In genomic region chr8:13226288-13226687, GRCm38 (mm10) we compare ENCODE assay signal across 10 mouse cellular contexts. TPM values are rescaled to one million over a fixed set of nuclear protein-coding genes. Genes with fewer than 3 reads are reported as not detected.
DNase-seq lines count a peak whose midpoint lies in the region; ATAC-seq and TF ChIP-seq lines count a peak whose summit lies in the region.
"Had no signal": no experiment of that assay in that cellular context is flagged by ENCODE, and none has a peak within 500 bp of the region (broad histone marks: within the 10 kb centered on the region; RNA-seq: fewer than 3 reads in every experiment).

No protein-coding gene starts in this region.

- ATAC-seq in heart, postnatal 0 days (ENCODE audit: insufficient read depth, low read depth): peak; percentile 63

- no peak overlapping the region for H3K9ac ChIP-seq in heart, postnatal 0 days (replicated peaks; ENCODE audit: low read depth, low read length)

- no peaks in the 10 kb centered on the region for H3K27me3 ChIP-seq in heart, postnatal 0 days (ENCODE audit: control insufficient read depth, insufficient read depth, low read length)
- peaks cover 8% of the 10 kb centered on the region for H3K27me3 ChIP-seq in midbrain, embryonic 10.5 days (ENCODE audit: low read depth, poor library complexity, severe bottlenecking)

- H3K36me3 ChIP-seq in heart, postnatal 0 days (replicated peaks; ENCODE audit: control insufficient read depth, insufficient read depth, low read length): peaks cover 41% of the 10 kb centered on the region
- H3K36me3 ChIP-seq in midbrain, embryonic 10.5 days: no peaks in the 10 kb centered on the region

- peaks cover 43% of the 10 kb centered on the region for H3K4me1 ChIP-seq in heart, postnatal 0 days (ENCODE audit: control insufficient read depth, insufficient read depth)
- peaks cover 18% of the 10 kb centered on the region for H3K4me1 ChIP-seq in midbrain, embryonic 10.5 days

- H3K4me2 ChIP-seq in heart, postnatal 0 days (ENCODE audit: low read depth, low read length): no peak overlapping the region

- H3K9me3 ChIP-seq in heart, postnatal 0 days (replicated peaks; ENCODE audit: control insufficient read depth, low read length): no peaks in the 10 kb centered on the region
- no peaks in the 10 kb centered on the region for H3K9me3 ChIP-seq in midbrain, embryonic 10.5 days (replicated peaks)

- TF ChIP-seq CTCF in gastrocnemius, adult 2 months (IDR thresholded peaks at IDR 0.05): no peak
- no peak for TF ChIP-seq CTCF in heart, postnatal 0 days (IDR thresholded peaks at IDR 0.05; ENCODE audit: low read depth)

- H3K27ac ChIP-seq in gastrocnemius, adult 2 months: peak overlapping the region; percentile 71
- peak overlapping the region; percentile 78 for H3K27ac ChIP-seq in heart, postnatal 0 days (ENCODE audit: low read depth)
- peak overlapping the region; percentile 83 for H3K27ac ChIP-seq in midbrain, embryonic 10.5 days (replicated peaks)

- no peak overlapping the region for H3K4me3 ChIP-seq in gastrocnemius, adult 2 months
- H3K4me3 ChIP-seq in heart, postnatal 0 days (ENCODE audit: low read depth, low read length): no peak overlapping the region
- peak overlapping the region; percentile 19; the same call in 1 of the 2 replicates for H3K4me3 ChIP-seq in midbrain, embryonic 10.5 days

- no peak for TF ChIP-seq EP300 in heart, postnatal 0 days (IDR thresholded peaks at IDR 0.05; ENCODE audit: low read depth)

- DNase-seq in gastrocnemius, adult 2 months: peak; percentile 27
- no peak for DNase-seq in gastrocnemius, adult 8-10 months (ENCODE audit: low spot score in 2 of 2)
- DNase-seq in embryo, embryonic 10.5 days (ENCODE audit: low spot score): peak; percentile 54
- peak; percentile 47 for DNase-seq in heart, postnatal 0 days (ENCODE audit: low spot score)
- peak; percentile 73 for DNase-seq in midbrain, embryonic 10.5 days (ENCODE audit: low spot score)
- DNase-seq in thymus, postnatal 4 days: no peak
- no peak for DNase-seq in urinary bladder, adult 2 months (ENCODE audit: low spot score)
- no peak for DNase-seq in cerebellum, adult 11-12 months
- DNase-seq: cerebellum, adult 9-10 months had no signal

- intact Hi-C loops in gastrocnemius, adult 2 months (cut with DNase I): no loop called here

- WGBS in heart, postnatal 0 days: 52% methylated on average over 6 of the region's 6 CpGs
- 29% methylated on average over 6 of the region's 6 CpGs for WGBS in midbrain, embryonic 10.5 days

RNA-seq across cellular contexts. Expression of gene Grtp1, which starts 25.9 kb away (rescaled TPM):
- total RNA-seq in gastrocnemius, adult 2 months (2021): 10 to 100 TPM in 1 of 2 experiments, 1 to 10 TPM in 1; 9.7 to 20.6 TPM
- 10 to 100 TPM in 3 of 4 experiments, 1 to 10 TPM in 1; 9.3 to 14.1 (median 11.8) TPM for total RNA-seq in gastrocnemius, adult 8-10 months (2022)
- total RNA-seq in heart, postnatal 0 days (2014; rRNA removed; ENCODE audit: low replicate concordance): 4.4 and 9.9 TPM in 2 replicates
- polyA plus RNA-seq in heart, postnatal 0 days (2015; fragmentation: Nextera tagmentation; extraction: Ambion mirVana): 10.0 and 11.9 TPM in 2 replicates
- 19.9 and 22.3 TPM in 2 replicates for polyA plus RNA-seq in midbrain, embryonic 10.5 days (2016; fragmentation: Nextera tagmentation; extraction: Ambion mirVana)
- polyA plus RNA-seq in urinary bladder, adult 2 months (2012; rRNA removed): 14.2 and 14.9 TPM in 2 replicates

RNA-seq across cellular contexts. Expression of gene Adprhl1, which starts 27.7 kb away (rescaled TPM):
- total RNA-seq in gastrocnemius, adult 2 months (2021): 100 to 1,000 TPM in 1 of 2 experiments, 10 to 100 TPM in 1; 44.7 to 101 TPM
- total RNA-seq in gastrocnemius, adult 8-10 months (2022): 10 to 100 TPM; 50.0 to 62.3 (median 56.3) TPM
- total RNA-seq in heart, postnatal 0 days (2014; rRNA removed; ENCODE audit: low replicate concordance): 252 and 255 TPM in 2 replicates
- polyA plus RNA-seq in heart, postnatal 0 days (2015; fragmentation: Nextera tagmentation; extraction: Ambion mirVana): 317 and 337 TPM in 2 replicates
- polyA plus RNA-seq in midbrain, embryonic 10.5 days (2016; fragmentation: Nextera tagmentation; extraction: Ambion mirVana): 0.19 TPM in 1 of 2 replicates, not detected in the other
- 0.36 and 0.81 TPM in 2 replicates for polyA plus RNA-seq in urinary bladder, adult 2 months (2012; rRNA removed)
- polyA plus RNA-seq: testis, adult 2 months had no signal

Comparison
In these comparisons a context has a peak if more than half of its experiments do, and no peak if none do; other contexts are left out.
1. DNase-seq: peak in gastrocnemius, adult 2 months (single experiment), embryo, embryonic 10.5 days (single experiment), heart, postnatal 0 days (single experiment) and midbrain, embryonic 10.5 days (single experiment); none in gastrocnemius, adult 8-10 months (0 of 2), thymus, postnatal 4 days (single experiment), urinary bladder, adult 2 months (single experiment) and cerebellum, adult 11-12 months (single experiment).
2. Peak in every context shown above with its lines, with median percentiles within 50 percentile points of each other: H3K27ac ChIP-seq.